Mouse (Mus musculus) cerebellum, adult 2 months (tissue): ENCODE measurements at regions not wholly inside any gene's neighbourhood (a gene's known extent, or its start where the extent isn't known, plus 50 kb on each side); places are given as distances from the start of the nearest gene placed in this dataset.

ENCODE experiments used
- CTCF ChIP-seq: fragments of 200-500 bp; IDR thresholded peaks from 2 replicates; pipeline ENCODE4 v1.5.1; 2011; ENCODE audit warnings: low read depth, mild to moderate bottlenecking, control low read depth, low read length, moderate library complexity, borderline replicate concordance; ENCODE audit not compliant: insufficient read depth
- POLR2A ChIP-seq: fragments of 200-500 bp; IDR thresholded peaks from 2 replicates; pipeline ENCODE4 v1.6.1; 2011; ENCODE audit warnings: low read length, control low read depth, borderline replicate concordance; ENCODE audit not compliant: insufficient read depth

DNA sequence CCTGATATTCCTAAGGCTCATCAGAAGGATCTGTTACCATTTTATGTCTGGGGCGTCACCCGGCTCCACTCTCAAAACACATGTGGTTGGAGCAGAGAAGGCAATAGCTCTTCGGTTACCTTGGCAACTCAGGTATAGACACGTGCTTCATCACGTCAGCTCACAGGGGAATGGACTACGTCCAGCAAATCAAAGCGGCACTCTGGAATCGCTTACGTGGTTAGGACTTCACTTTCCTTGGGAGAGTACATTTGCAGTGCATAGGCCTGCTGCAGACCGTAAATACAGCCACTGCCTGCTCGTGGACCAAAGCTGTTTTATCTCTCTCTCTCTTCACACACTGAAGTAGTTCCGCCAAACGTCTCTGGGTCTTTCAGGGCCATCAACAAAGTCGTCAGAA, 74.1 kb upstream of the Prok2 start:
- TF ChIP-seq CTCF (no peak), POLR2A (no peak)
